ENCODE assay signal across 8 mouse cellular contexts in the genomic region with DNA sequence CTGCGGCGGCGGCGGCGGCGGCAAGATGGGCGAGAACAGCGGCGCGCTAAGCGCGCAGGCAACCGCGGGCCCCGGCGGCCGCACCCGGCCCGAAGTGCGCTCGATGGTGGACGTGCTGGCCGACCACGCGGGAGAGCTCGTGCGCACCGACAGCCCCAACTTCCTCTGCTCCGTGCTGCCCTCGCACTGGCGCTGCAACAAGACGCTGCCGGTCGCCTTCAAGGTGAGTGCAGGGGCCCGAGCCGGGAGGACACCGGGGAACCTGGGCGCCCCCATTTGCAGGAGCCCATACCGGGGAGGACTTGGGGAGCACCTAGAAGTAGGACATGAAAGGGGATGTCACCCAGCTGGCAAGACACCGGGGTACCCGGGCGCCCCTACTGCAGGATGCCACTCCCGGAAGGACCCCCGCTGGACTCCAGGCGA. TPM values are rescaled to one million over a fixed set of nuclear protein-coding genes. Genes with fewer than 3 reads are reported as not detected.
DNase-seq lines count a peak whose midpoint lies in the region; ATAC-seq lines count a peak whose summit lies in the region.

No protein-coding gene starts in this region.

- H3K36me3 ChIP-seq in embryonic facial prominence, embryonic 13.5 days, result no peaks in the 10 kb centered on the region
- H3K36me3 ChIP-seq in hindbrain, embryonic 14.5 days (replicated peaks; ENCODE audit: control insufficient read depth, insufficient read depth), result no peaks in the 10 kb centered on the region
- H3K36me3 ChIP-seq in liver, embryonic 16.5 days (ENCODE audit: control insufficient read depth, insufficient read depth), result no peaks in the 10 kb centered on the region
- H3K36me3 ChIP-seq in neural tube, embryonic 12.5 days, result no peaks in the 10 kb centered on the region

- H3K4me1 ChIP-seq in embryonic facial prominence, embryonic 13.5 days, result peaks cover 78% of the 10 kb centered on the region
- H3K4me1 ChIP-seq in hindbrain, embryonic 14.5 days (replicated peaks; ENCODE audit: control insufficient read depth, insufficient read depth, low read length), result no peaks in the 10 kb centered on the region
- peaks cover 10% of the 10 kb centered on the region; the same call in 1 of the 2 replicates for H3K4me1 ChIP-seq in liver, embryonic 16.5 days (ENCODE audit: control insufficient read depth, low read depth, low read length)
- H3K4me1 ChIP-seq in neural tube, embryonic 12.5 days, result peaks cover 14% of the 10 kb centered on the region; the same call in 1 of the 2 replicates

- H3K27me3 ChIP-seq in embryonic facial prominence, embryonic 13.5 days, result peaks cover 100% of the 10 kb centered on the region
- H3K27me3 ChIP-seq in hindbrain, embryonic 14.5 days (ENCODE audit: control insufficient read depth, insufficient read depth, low read length), result peaks cover 95% of the 10 kb centered on the region
- peaks cover 93% of the 10 kb centered on the region for H3K27me3 ChIP-seq in liver, embryonic 16.5 days (ENCODE audit: control insufficient read depth, insufficient read depth, low read depth, low read length)
- peaks cover 100% of the 10 kb centered on the region for H3K27me3 ChIP-seq in neural tube, embryonic 12.5 days (replicated peaks)

- no peak for ATAC-seq in embryonic facial prominence, embryonic 13.5 days (ENCODE audit: insufficient number of reproducible peaks, insufficient read depth, low FRiP score, low TSS enrichment, low read depth)
- ATAC-seq in hindbrain, embryonic 14.5 days (ENCODE audit: low FRiP score), result no peak
- ATAC-seq in liver, embryonic 16.5 days (ENCODE audit: low read depth), result no peak
- no peak for ATAC-seq in neural tube, embryonic 12.5 days (ENCODE audit: low FRiP score, low read depth)
- ATAC-seq in frontal cortex, adult (ENCODE audit: low TSS enrichment), result no peak

- H3K9me3 ChIP-seq in embryonic facial prominence, embryonic 13.5 days, result no peaks in the 10 kb centered on the region
- no peaks in the 10 kb centered on the region for H3K9me3 ChIP-seq in hindbrain, embryonic 14.5 days (ENCODE audit: control insufficient read depth, low read length)
- H3K9me3 ChIP-seq in liver, embryonic 16.5 days (replicated peaks; ENCODE audit: control insufficient read depth, low read length), result no peaks in the 10 kb centered on the region
- H3K9me3 ChIP-seq in neural tube, embryonic 12.5 days, result no peaks in the 10 kb centered on the region

- DNase-seq in gastrocnemius, postnatal 10 days, result peak; percentile 38
- DNase-seq in gastrocnemius, adult 8-10 months (ENCODE audit: low spot score in 2 of 2), result no peak
- DNase-seq in hindbrain, embryonic 14.5 days (ENCODE audit: low spot score), result no peak
- DNase-seq in urinary bladder, postnatal 4 days (ENCODE audit: low spot score in 2 of 2), result no peak

- peak overlapping the region; percentile 64 for H3K4me2 ChIP-seq in embryonic facial prominence, embryonic 13.5 days
- peak overlapping the region; percentile 33 for H3K4me2 ChIP-seq in hindbrain, embryonic 14.5 days (replicated peaks)
- peak overlapping the region; percentile 72 for H3K4me2 ChIP-seq in liver, embryonic 16.5 days (ENCODE audit: low read depth, low read length)
- peak overlapping the region; percentile 58 for H3K4me2 ChIP-seq in neural tube, embryonic 12.5 days (replicated peaks)

- WGBS in embryonic facial prominence, embryonic 13.5 days, result 0% methylated on average over 45 of the region's 45 CpGs
- WGBS in hindbrain, embryonic 14.5 days, result under 1% methylated on average over 24 of the region's 45 CpGs
- under 1% methylated on average over 39 of the region's 45 CpGs for WGBS in liver, embryonic 16.5 days (ENCODE audit: insufficient replicate concordance)
- WGBS in neural tube, embryonic 12.5 days, result 1% methylated on average over 45 of the region's 45 CpGs

- peak overlapping the region; percentile 61 for H3K9ac ChIP-seq in embryonic facial prominence, embryonic 13.5 days
- H3K9ac ChIP-seq in hindbrain, embryonic 14.5 days, result no peak overlapping the region
- peak overlapping the region; percentile 50 for H3K9ac ChIP-seq in liver, embryonic 16.5 days (ENCODE audit: low read depth, low read length)
- H3K9ac ChIP-seq in neural tube, embryonic 12.5 days, result no peak overlapping the region

- peak overlapping the region; percentile 49 for H3K4me3 ChIP-seq in embryonic facial prominence, embryonic 13.5 days
- peak overlapping the region; percentile 15; the same call in 1 of the 2 replicates for H3K4me3 ChIP-seq in hindbrain, embryonic 14.5 days (replicated peaks; ENCODE audit: low read length)
- H3K4me3 ChIP-seq in liver, embryonic 16.5 days (ENCODE audit: low read depth, low read length), result peak overlapping the region; percentile 59
- peak overlapping the region; percentile 32 for H3K4me3 ChIP-seq in neural tube, embryonic 12.5 days

- no peak overlapping the region for H3K27ac ChIP-seq in embryonic facial prominence, embryonic 13.5 days
- no peak overlapping the region for H3K27ac ChIP-seq in hindbrain, embryonic 14.5 days
- no peak overlapping the region for H3K27ac ChIP-seq in liver, embryonic 16.5 days (ENCODE audit: low read length)
- H3K27ac ChIP-seq in neural tube, embryonic 12.5 days, result no peak overlapping the region

RNA-seq across cellular contexts. Expression of a gene that starts 32.4 kb away (rescaled TPM):
- total RNA-seq in gastrocnemius, postnatal 10 days (2021), result 1 to 10 TPM in 1 of 2 experiments, under 1 TPM in 1; 0.23 to 1.2 TPM
- under 1 TPM in 1 of 4 experiments, not detected in 3; 0.07 TPM for total RNA-seq in gastrocnemius, adult 8-10 months (2022)
- 3.1 and 3.9 TPM in 2 replicates for polyA plus RNA-seq in embryonic facial prominence, embryonic 13.5 days (2015; fragmentation: Nextera tagmentation; extraction: Ambion mirVana)
- polyA plus RNA-seq in hindbrain, embryonic 14.5 days (2014; fragmentation: Nextera tagmentation; extraction: Ambion mirVana), result not detected in 2 replicates
- polyA plus RNA-seq in liver, embryonic 16.5 days (2015; fragmentation: Nextera tagmentation; extraction: Ambion mirVana), result 0.60 and 0.61 TPM in 2 replicates
- 1.6 and 2.1 TPM in 2 replicates for polyA plus RNA-seq in neural tube, embryonic 12.5 days (2016; fragmentation: Nextera tagmentation; extraction: Ambion mirVana)

Comparison
In these comparisons a context has a peak if more than half of its experiments do, and no peak if none do; other contexts are left out.
1. H3K9ac ChIP-seq: peak in embryonic facial prominence, embryonic 13.5 days (single experiment) and liver, embryonic 16.5 days (single experiment); none in hindbrain, embryonic 14.5 days (single experiment) and neural tube, embryonic 12.5 days (single experiment).
2. Peak in every context shown above with its lines, with median percentiles within 50 percentile points of each other: H3K4me2 ChIP-seq and H3K4me3 ChIP-seq.